Mouse (Mus musculus): ENCODE data around the gene Gm28041.
"Not testable (repeated sequence)": the region's sequence is repeated elsewhere in the genome, so short reads cannot be mapped to it uniquely, and the experiment has no call there.

Gm28041 gene

GRCm38 (mm10) chr13:67375050-67375911 lies at the start of gene Gm28041, which contains the start of gene Zfp456:
Gene Gm28041, minus strand, starts transcription at chr13:67375733.
Gene Zfp456, minus strand, starts transcription at chr13:67375810.
- DNase-seq, result peak; percentile 15

- DNase-seq, result not testable (repeated sequence)
Measured at GRCm38 (mm10) chr13:67422532-67422931, 47.0 kb upstream of the Gm28041 start.

- peak; percentile 30 for DNase-seq
Measured at GRCm38 (mm10) chr13:67421207-67421857, 45.8 kb upstream of the Gm28041 start, which contains the start of gene Zfp459. Gene Zfp459, minus strand, starts transcription at chr13:67421418.

GRCm38 (mm10) chr13:67420558-67421206 lies 45.1 kb upstream of the Gm28041 start:
- no peak for DNase-seq

- DNase-seq, result no peak
Measured at GRCm38 (mm10) chr13:67416811-67417210, 41.3 kb upstream of the Gm28041 start.

GRCm38 (mm10) chr13:67415759-67416158 lies 40.2 kb upstream of the Gm28041 start:
- DNase-seq, result no peak

- DNase-seq, result not testable (repeated sequence)
Measured at GRCm38 (mm10) chr13:67413634-67414033, 38.1 kb upstream of the Gm28041 start.

GRCm38 (mm10) chr13:67399183-67399903 lies 23.8 kb upstream of the Gm28041 start, which contains the start of gene Zfp429:
Gene Zfp429, minus strand, starts transcription at chr13:67399819.
- peak; percentile 67 for DNase-seq

GRCm38 (mm10) chr13:67376255-67376654 lies 722 bp upstream of the Gm28041 start:
- DNase-seq, result not testable (repeated sequence)

- peak; percentile 86 for DNase-seq
Measured at GRCm38 (mm10) chr13:67360131-67360744, 15.3 kb downstream of the Gm28041 start, which contains the start of the genes Gm28044 and Zfp953. Gene Gm28044, minus strand, starts transcription at chr13:67360536. Gene Zfp953, minus strand, starts transcription at chr13:67360605.

GRCm38 (mm10) chr13:67351854-67352253 lies 23.7 kb downstream of the Gm28041 start:
- DNase-seq, result no peak

GRCm38 (mm10) chr13:67343422-67343821 lies 32.1 kb downstream of the Gm28041 start:
- no peak for DNase-seq

GRCm38 (mm10) chr13:67332877-67333276 lies 42.7 kb downstream of the Gm28041 start:
- peak; percentile 4 for DNase-seq

- DNase-seq, result peak; percentile 83
Measured at GRCm38 (mm10) chr13:67332019-67332724, 43.4 kb downstream of the Gm28041 start, which contains the start of gene Zfp595. Gene Zfp595, minus strand, starts transcription at chr13:67332570.

GRCm38 (mm10) chr13:67306718-67307117 lies 68.8 kb downstream of the Gm28041 start:
- DNase-seq, result peak; percentile 21

- peak; percentile 93 for DNase-seq
Measured at GRCm38 (mm10) chr13:67305822-67306672, 69.5 kb downstream of the Gm28041 start, which contains the start of gene Zfp457. Gene Zfp457, minus strand, starts transcription at chr13:67306485.

Measured in cerebellum, adult 9-11 months (tissue).